Mouse (Mus musculus) cortical plate, adult 2 months (tissue): ENCODE measurements around the gene Prph. TPM values are rescaled to one million over a fixed set of nuclear protein-coding genes. Genes with fewer than 3 reads are reported as not detected.

Experiments
- H3K27ac ChIP-seq: fragments of 200-500 bp; 2 replicates; pipeline ENCODE4 v1.5.1; 2012; ENCODE audit warnings: low read length, control low read depth, inconsistent platforms; ENCODE audit not compliant: insufficient read depth
- H3K4me1 ChIP-seq: fragments of 200-500 bp; 2 replicates; pipeline ENCODE4 v1.6.1; 2011; ENCODE audit warnings: low read length; ENCODE audit not compliant: control insufficient read depth, insufficient read depth
- H3K4me3 ChIP-seq: fragments of 200-500 bp; 2 replicates; pipeline ENCODE4 v1.5.1; 2011; ENCODE audit warnings: mild to moderate bottlenecking, low read length, control low read depth; ENCODE audit not compliant: insufficient read depth
- CTCF ChIP-seq: fragments of 200-500 bp; IDR thresholded peaks from 2 replicates; pipeline ENCODE4 v1.5.1; 2011; ENCODE audit warnings: mild to moderate bottlenecking, control low read depth, low read length; ENCODE audit not compliant: insufficient read depth; ENCODE audit errors: extremely low read depth
- POLR2A ChIP-seq: fragments of 200-500 bp; IDR thresholded peaks from 2 replicates; pipeline ENCODE4 v1.6.1; 2011; ENCODE audit warnings: mild to moderate bottlenecking, low read length, control low read depth; ENCODE audit not compliant: insufficient read depth; ENCODE audit errors: extremely low read depth
- polyA plus RNA-seq: library from polyadenylated mRNA; depleted of rRNA; stranded (reverse); fragments of >200 nt; gene quantifications from 2 replicates; pipeline ENCODE4 v1.2.3, GENCODE M21; 2012; rRNA removed

The Prph gene
- polyA plus RNA-seq, result 3.1 and 3.2 TPM in 2 replicates

GRCm38 (mm10) chr15:99055040-99055439, at the start of gene Prph:
TSS of gene Prph (plus strand) at chr15:99055174.
- H3K27ac ChIP-seq, result no peak within 1 kb of the TSS
- no peak within 1 kb of the TSS for H3K4me3 ChIP-seq
- TF ChIP-seq POLR2A (no peak), CTCF (no peak)
- no peaks in the 10 kb centered on the region for H3K4me1 ChIP-seq

GRCm38 (mm10) chr15:99008801-99009241, 46.2 kb upstream of the Prph start:
- no peaks in the 10 kb centered on the region for H3K4me1 ChIP-seq
- H3K4me3 ChIP-seq, result no peak overlapping the region
- TF ChIP-seq CTCF, result no peak
- no peak for TF ChIP-seq POLR2A
- no peak overlapping the region for H3K27ac ChIP-seq

GRCm38 (mm10) chr15:99010896-99011295, 44.1 kb upstream of the Prph start:
- no peak overlapping the region for H3K4me3 ChIP-seq
- no peak overlapping the region for H3K27ac ChIP-seq
- no peak for TF ChIP-seq CTCF
- no peak for TF ChIP-seq POLR2A
- no peaks in the 10 kb centered on the region for H3K4me1 ChIP-seq

- Histone ChIP-seq H3K4me3 (no peak overlapping the region), H3K4me1 (no peaks in the 10 kb centered on the region), H3K27ac (no peak overlapping the region)
- no peak for TF ChIP-seq CTCF
- no peak for TF ChIP-seq POLR2A
These were observed 43.0 kb upstream of the Prph start for GRCm38 (mm10) chr15:99011946-99012345.

DNA sequence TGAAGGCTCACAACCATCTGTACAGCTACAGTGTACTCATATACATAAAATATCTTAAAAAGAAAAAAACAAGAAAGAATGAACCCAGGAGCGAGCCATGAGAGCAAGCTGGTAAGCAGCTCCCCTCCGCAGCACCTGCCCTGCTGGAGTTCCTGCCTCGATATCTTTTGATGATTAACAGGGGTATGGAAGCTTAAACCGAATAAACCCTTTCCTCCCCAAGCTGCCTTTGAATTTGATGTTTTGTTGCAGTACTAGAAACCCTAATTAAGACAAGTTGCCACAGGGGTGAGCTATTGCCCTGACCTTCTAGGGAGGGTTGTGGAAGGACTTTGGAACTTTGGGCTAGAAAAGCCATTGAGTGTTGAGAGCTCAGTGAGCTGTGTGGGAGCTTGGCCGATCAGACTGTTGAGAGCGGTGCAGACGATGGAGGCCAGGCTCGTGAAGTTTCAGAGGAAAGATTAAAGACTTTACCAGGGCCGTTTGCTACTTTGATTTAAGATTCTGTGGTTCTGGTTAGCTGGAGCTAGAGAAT, 40.4 kb upstream of the Prph start:
- no peak overlapping the region for H3K27ac ChIP-seq
- H3K4me3 ChIP-seq, result no peak overlapping the region

DNA sequence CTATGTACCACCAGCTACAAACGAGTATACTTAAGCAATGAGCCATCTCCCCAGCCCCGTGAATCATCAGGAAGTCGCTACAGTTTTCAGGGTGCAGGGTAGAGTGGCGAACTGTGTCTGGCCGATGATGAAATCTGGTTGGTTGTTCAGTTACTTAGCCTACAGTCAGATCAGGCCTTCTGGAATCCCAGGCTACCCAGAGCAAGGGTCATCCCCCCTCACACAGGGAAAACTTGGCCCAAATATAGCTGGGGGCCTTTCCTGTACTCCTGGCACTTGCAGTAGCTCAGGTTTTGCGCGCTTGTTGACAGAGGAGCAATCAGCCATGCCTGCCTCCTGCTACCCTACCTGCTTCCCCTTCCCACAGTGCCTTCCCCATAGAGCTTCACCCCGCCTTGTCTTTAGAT, 37.6 kb upstream of the Prph start:
- no peak overlapping the region for H3K27ac ChIP-seq
- no peak overlapping the region for H3K4me3 ChIP-seq
- no peaks in the 10 kb centered on the region for H3K4me1 ChIP-seq
- TF ChIP-seq CTCF (no peak), POLR2A (no peak)

More for the DNA sequence above, 40.4 kb upstream of the Prph start:
- H3K4me1 ChIP-seq, result no peaks in the 10 kb centered on the region
- TF ChIP-seq POLR2A (no peak), CTCF (no peak)

DNA sequence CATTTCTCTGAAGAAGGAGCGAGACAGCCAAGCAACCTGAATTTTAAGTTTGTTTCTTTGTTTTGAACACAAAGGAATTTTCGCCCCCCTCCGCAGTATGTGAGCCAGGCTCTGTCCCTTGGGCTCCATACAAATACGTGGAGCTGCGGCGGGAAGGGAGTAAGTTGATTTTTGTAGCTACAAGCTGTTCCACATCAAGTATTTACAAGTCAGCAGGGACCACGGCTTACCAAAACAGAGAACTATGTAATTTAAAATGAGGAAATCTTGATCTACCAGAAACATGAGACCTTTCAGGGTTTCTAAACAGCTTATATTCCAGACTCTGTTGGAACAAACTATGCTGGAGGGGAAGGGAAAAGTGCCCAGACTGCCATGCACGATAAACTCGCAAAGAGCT, 37.0 kb upstream of the Prph start:
- Histone ChIP-seq H3K27ac (no peak overlapping the region), H3K4me1 (no peaks in the 10 kb centered on the region), H3K4me3 (no peak overlapping the region)
- TF ChIP-seq CTCF (no peak), POLR2A (no peak)

DNA sequence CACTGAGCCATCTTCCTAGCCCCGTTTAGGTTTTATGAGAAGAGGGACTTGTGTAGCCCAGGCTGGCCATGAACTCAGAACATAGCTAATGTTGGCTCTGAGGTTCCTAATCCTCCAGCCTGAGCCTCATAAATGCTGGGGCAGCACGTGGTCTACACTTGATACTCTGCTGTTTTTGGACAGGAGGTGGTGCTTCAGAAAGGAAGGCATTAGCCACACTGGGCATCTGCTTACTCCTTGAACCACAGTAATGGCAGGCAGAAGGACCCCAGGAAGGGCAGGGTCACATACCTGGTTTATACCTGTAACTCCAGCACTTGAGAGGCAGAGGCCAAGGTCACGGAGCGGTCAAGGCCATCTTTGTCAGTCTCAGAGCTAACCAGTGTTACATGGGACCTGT, 36.3 kb upstream of the Prph start:
- no peak overlapping the region for H3K27ac ChIP-seq

GRCm38 (mm10) chr15:99019436-99019835, 35.5 kb upstream of the Prph start:
- Histone ChIP-seq H3K4me1 (no peaks in the 10 kb centered on the region), H3K27ac (no peak overlapping the region)
- TF ChIP-seq CTCF (no peak), POLR2A (no peak)

More for the DNA sequence above, 36.3 kb upstream of the Prph start:
- TF ChIP-seq POLR2A (no peak), CTCF (no peak)
- H3K4me1 ChIP-seq, result no peaks in the 10 kb centered on the region
- H3K4me3 ChIP-seq, result no peak overlapping the region

GRCm38 (mm10) chr15:99020171-99020570, 34.8 kb upstream of the Prph start:
- no peak overlapping the region for H3K27ac ChIP-seq
- H3K4me1 ChIP-seq, result no peaks in the 10 kb centered on the region
- no peak overlapping the region for H3K4me3 ChIP-seq
- TF ChIP-seq CTCF (no peak), POLR2A (no peak)

More at GRCm38 (mm10) chr15:99019436-99019835, 35.5 kb upstream of the Prph start:
- H3K4me3 ChIP-seq, result no peak overlapping the region
